Mouse (Mus musculus) skeletal muscle tissue, postnatal 0 days (tissue): ENCODE measurements around the gene Ccdc6. TPM values are rescaled to one million over a fixed set of nuclear protein-coding genes. Genes with fewer than 3 reads are reported as not detected.

Experiments
- polyA plus RNA-seq: library from polyadenylated mRNA; unstranded; fragments of >200 nt; fragmentation: Nextera tagmentation; extraction: Ambion mirVana; gene quantifications from 2 replicates; pipeline ENCODE4 v1.2.1, GENCODE M21; 2015

The Ccdc6 gene
- polyA plus RNA-seq, result 11.2 and 12.0 TPM in 2 replicates

DNA sequence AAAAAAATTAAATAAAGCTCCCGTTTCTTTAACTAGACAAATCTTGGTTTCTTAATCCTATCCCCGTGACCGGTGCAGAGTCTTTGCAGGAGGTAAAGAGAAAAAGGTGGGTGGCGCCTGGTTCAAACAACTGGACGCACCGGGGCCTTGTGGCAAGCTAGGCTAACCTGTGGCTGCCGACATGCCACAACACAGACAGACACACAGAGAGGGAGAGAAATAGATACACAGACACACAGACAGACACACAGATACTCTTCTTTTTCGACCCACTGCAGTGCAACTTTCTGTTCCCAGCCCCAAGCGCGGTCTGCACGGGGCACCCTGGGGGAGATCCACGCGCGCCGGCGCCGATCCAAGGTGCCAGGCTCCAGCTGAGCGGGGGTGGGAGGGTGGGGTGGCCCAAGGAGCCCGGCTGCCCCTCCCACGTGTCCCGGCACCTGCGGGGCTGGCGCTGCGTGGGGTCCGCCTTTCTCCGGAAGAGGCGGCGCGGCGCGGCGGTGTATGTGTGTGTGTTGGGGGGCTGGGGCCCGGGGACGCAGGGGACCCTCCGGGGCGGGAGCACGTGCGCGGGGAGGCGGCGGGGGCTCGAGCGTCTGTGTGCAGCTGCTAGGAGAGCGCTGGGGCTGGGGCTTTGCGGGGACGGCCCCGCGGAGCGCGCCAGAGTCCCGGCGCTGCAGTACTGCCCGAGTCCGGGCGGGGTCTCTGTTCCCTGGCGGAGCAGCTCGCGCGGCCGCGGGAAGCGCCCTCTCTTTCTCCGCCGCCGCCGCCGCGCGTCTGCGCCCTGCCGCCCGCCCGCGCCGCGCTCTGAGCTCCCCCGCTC, at the start of gene Ccdc6:
Ccdc6 (plus strand) TSS at position 756 of the 823 bp plus-strand sequence.

DNA sequence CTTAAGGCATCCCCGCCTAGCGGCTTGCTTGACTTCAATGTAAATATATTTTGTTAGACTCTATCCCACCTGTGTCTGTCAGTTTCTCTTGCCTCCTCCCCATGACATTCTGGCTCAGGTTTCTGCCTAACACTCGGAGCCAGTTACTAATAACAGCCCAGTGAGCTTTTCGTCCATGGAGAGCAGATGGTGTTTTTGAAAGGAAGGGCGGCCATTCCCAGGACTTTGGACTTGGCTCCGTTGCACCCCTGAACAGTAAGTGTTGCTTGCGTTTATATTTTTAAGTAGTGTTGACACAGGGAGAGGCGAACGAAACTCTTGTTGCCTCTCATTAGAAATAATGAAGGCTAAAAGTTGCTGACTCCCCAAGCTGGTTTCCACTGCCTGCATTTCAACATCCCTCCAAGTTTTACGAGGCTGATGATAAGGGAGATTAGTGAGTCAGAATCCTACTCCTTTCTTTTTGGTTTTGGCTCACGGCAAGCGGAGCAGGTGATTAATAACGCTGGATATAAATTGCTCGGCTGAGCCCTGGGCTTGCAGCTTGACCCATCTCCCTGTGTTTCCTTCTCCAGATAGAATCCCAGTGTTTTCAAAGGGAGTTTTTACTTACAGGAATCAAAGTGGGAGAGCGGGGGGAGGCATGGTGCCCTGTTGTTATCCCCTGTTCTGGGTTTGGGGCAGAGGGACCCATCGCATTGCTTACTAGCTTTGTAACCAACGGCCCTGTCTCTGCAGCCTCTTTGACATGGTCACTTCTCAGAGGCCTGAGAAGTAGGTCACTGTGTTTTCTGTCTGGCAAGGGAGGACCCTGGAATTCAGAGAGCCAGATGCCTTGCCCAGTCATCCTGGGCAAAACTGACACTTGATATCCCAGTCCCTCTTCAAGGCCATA, 107.8 kb downstream of the Ccdc6 start, which contains the start of gene Mrln:
Mrln (plus strand) TSS at position 160 of the 895 bp plus-strand sequence.

Other genes with a start within 250 kb of the Ccdc6 start
- gene Mrln, start 107.5 kb downstream of the Ccdc6 start, polyA plus RNA-seq, result 151 and 198 TPM in 2 replicates
- gene Slc16a9, start 148.0 kb downstream of the Ccdc6 start, polyA plus RNA-seq, result 1.3 and 1.5 TPM in 2 replicates